Mouse (Mus musculus): ENCODE measurements around the gene Rpl28. TPM values are rescaled to one million over a fixed set of nuclear protein-coding genes. Genes with fewer than 3 reads are reported as not detected.

Gene Rpl28
- total and polyA plus RNA-seq, 3 experiments, result 269 to 2,603 (median 526) TPM

- Histone ChIP-seq H3K79me2 (replicated peaks; ENCODE audit: control insufficient read depth, extremely low read depth, insufficient read depth, poor library complexity, severe bottlenecking) (no peaks in the 10 kb centered on the region), H3K4me2 (ENCODE audit: insufficient read depth, low read depth, poor library complexity, severe bottlenecking) (no peak within 1 kb of the TSS), H3K4me3 (replicated peaks in 1 of 3; ENCODE audit: low read depth in 2 of 3, low read length in 2 of 3, poor library complexity in 1 of 3) (no peak within 1 kb of the TSS), H3K9me3 (replicated peaks; ENCODE audit: low read length) (no peaks in the 10 kb centered on the region), H3K9ac (ENCODE audit: insufficient read depth, low read depth) (no peak within 1 kb of the TSS), H3K4me1 (ENCODE audit: control insufficient read depth in 1 of 2, insufficient read depth in 2 of 2) (0 out of 4 replicates have a peak, but pooled peaks cover 0 to 4% of the 10 kb centered on the region in 2 experiments), H3K27me3 (replicated peaks) (no peaks in the 10 kb centered on the region), H3K27ac (ENCODE audit: insufficient read depth, low read depth) (no peak within 1 kb of the TSS), H3K36me3 (replicated peaks in 1 of 2; ENCODE audit: control insufficient read depth in 1 of 2, insufficient read depth in 1 of 2, low read length in 1 of 2) (peaks cover 0 to 30% of the 10 kb centered on the region in 2 experiments)
- dilution Hi-C loops (cut with MboI; ENCODE audit: extremely low pct_ligation_motif_present, extremely low pct_unique_long_range_greater_than_20kb, low sequenced_read_pairs), result no loop called here
- DNase-seq (ENCODE audit: extremely low read depth), result no peak
- TF ChIP-seq BHLHE40 (IDR thresholded peaks at IDR 0.05; ENCODE audit: low read depth, low read length), result no peak
- TF ChIP-seq KAT2A (IDR thresholded peaks at IDR 0.05; ENCODE audit: insufficient replicate concordance, low read length), result no peak
- no peak for TF ChIP-seq CHD2 (IDR thresholded peaks at IDR 0.05; ENCODE audit: low read length)
- no peak for TF ChIP-seq MYC (IDR thresholded peaks at IDR 0.05; ENCODE audit: low read depth, low read length)
- TF ChIP-seq MXI1 (IDR thresholded peaks at IDR 0.05; ENCODE audit: low read depth, low read length), result no peak
- TF ChIP-seq EP300 (IDR thresholded peaks at IDR 0.05; ENCODE audit: low read length), result no peak
- no peak for TF ChIP-seq NELFE (IDR thresholded peaks at IDR 0.05; ENCODE audit: low read depth, low read length)
- no peak for TF ChIP-seq UBTF (IDR thresholded peaks at IDR 0.05; ENCODE audit: low read depth, low read length)
- TF ChIP-seq MEF2A (IDR thresholded peaks at IDR 0.05; ENCODE audit: borderline replicate concordance, low read depth, low read length), result no peak
- TF ChIP-seq IRF4 (IDR thresholded peaks at IDR 0.05; ENCODE audit: low read depth, low read length), result no peak
- no peak for TF ChIP-seq RAD21 (IDR thresholded peaks at IDR 0.05; ENCODE audit: low read depth, low read length)
- no peak for TF ChIP-seq PAX5 (IDR thresholded peaks at IDR 0.05; ENCODE audit: low read length)
- TF ChIP-seq ZMIZ1 (IDR thresholded peaks at IDR 0.05; ENCODE audit: low read depth, low read length), result no peak
- TF ChIP-seq USF2 (conservative IDR thresholded peaks at IDR 0.05; ENCODE audit: low read depth, low read length), result no peak
- TF ChIP-seq MAX (IDR thresholded peaks at IDR 0.05; ENCODE audit: low read length), result no peak
- in situ Hi-C loops (cut with MboI; ENCODE audit: low pct_ligation_motif_present, low pct_unique_long_range_greater_than_20kb, low sequenced_read_pairs), result no loop called here
Measured at GRCm38 (mm10) chr7:4752821-4753570, 39.7 kb upstream of the Rpl28 start, which contains the start of gene Cox6b2. Cox6b2 (minus strand) TSS chr7:4753094.

- H3K9me3 ChIP-seq (replicated peaks; ENCODE audit: low read length), result no peaks in the 10 kb centered on the region
- dilution Hi-C loops (cut with MboI; ENCODE audit: extremely low pct_ligation_motif_present, extremely low pct_unique_long_range_greater_than_20kb, low sequenced_read_pairs), result no loop called here
- DNase-seq (ENCODE audit: extremely low read depth), result no peak
- no peak overlapping the region for H3K4me3 ChIP-seq (replicated peaks in 1 of 3; ENCODE audit: low read depth in 2 of 3, low read length in 2 of 3, poor library complexity in 1 of 3)
- H3K27me3 ChIP-seq (replicated peaks), result peaks cover 2% of the 10 kb centered on the region
- no peaks in the 10 kb centered on the region; a peak in 1 of 4 replicates for H3K4me1 ChIP-seq (ENCODE audit: control insufficient read depth in 1 of 2, insufficient read depth in 2 of 2)
- in situ Hi-C loops (cut with MboI; ENCODE audit: low pct_ligation_motif_present, low pct_unique_long_range_greater_than_20kb, low sequenced_read_pairs), result no loop called here
- H3K4me2 ChIP-seq (ENCODE audit: insufficient read depth, low read depth, poor library complexity, severe bottlenecking), result no peak overlapping the region
- H3K36me3 ChIP-seq (replicated peaks in 1 of 2; ENCODE audit: control insufficient read depth in 1 of 2, insufficient read depth in 1 of 2, low read length in 1 of 2), result no peaks in the 10 kb centered on the region
- H3K9ac ChIP-seq (ENCODE audit: insufficient read depth, low read depth), result no peak overlapping the region
- no peak overlapping the region for H3K27ac ChIP-seq (ENCODE audit: insufficient read depth, low read depth)
- TF ChIP-seq SIN3A (IDR thresholded peaks at IDR 0.05; ENCODE audit: low read length), result no peak
- no peak for TF ChIP-seq CTCF (conservative IDR thresholded peaks at IDR 0.05 in 1 of 2, IDR thresholded peaks at IDR 0.05 in 1 of 2; ENCODE audit: low read depth in 2 of 2, low read length in 2 of 2)
- TF ChIP-seq NRF1 (IDR thresholded peaks at IDR 0.05; ENCODE audit: low read depth, low read length), result no peak
- TF ChIP-seq ELF1 (IDR thresholded peaks at IDR 0.05; ENCODE audit: low read depth, low read length), result no peak
- TF ChIP-seq MXI1 (IDR thresholded peaks at IDR 0.05; ENCODE audit: low read depth, low read length), result no peak
- TF ChIP-seq USF1 (IDR thresholded peaks at IDR 0.05; ENCODE audit: low read depth, low read length), result no peak
- TF ChIP-seq MEF2A (IDR thresholded peaks at IDR 0.05; ENCODE audit: borderline replicate concordance, low read depth, low read length), result no peak
- no peak for TF ChIP-seq USF2 (conservative IDR thresholded peaks at IDR 0.05; ENCODE audit: low read depth, low read length)
- no peak for TF ChIP-seq UBTF (IDR thresholded peaks at IDR 0.05; ENCODE audit: low read depth, low read length)
- TF ChIP-seq PAX5 (IDR thresholded peaks at IDR 0.05; ENCODE audit: low read length), result no peak
- TF ChIP-seq POLR2A (IDR thresholded peaks at IDR 0.05; ENCODE audit: low read depth, low read length), result no peak
- no peak for TF ChIP-seq SMC3 (IDR thresholded peaks at IDR 0.05; ENCODE audit: low read depth, low read length)
- TF ChIP-seq MAFK (IDR thresholded peaks at IDR 0.05; ENCODE audit: insufficient replicate concordance, low read length), result no peak
- no peak for TF ChIP-seq ZNF384 (IDR thresholded peaks at IDR 0.05; ENCODE audit: low read depth, low read length)
- no peaks in the 10 kb centered on the region for H3K79me2 ChIP-seq (replicated peaks; ENCODE audit: control insufficient read depth, extremely low read depth, insufficient read depth, poor library complexity, severe bottlenecking)
Measured at GRCm38 (mm10) chr7:4759670-4760069, 33.0 kb upstream of the Rpl28 start.

Measured in CH12.LX (cell line).